Mouse (Mus musculus) brain, embryonic 14.5 days (tissue): Measurements from ENCODE around the gene Slc44a5. TPM values are rescaled to one million over a fixed set of nuclear protein-coding genes. Genes with fewer than 3 reads are reported as not detected.

Experiments
- DNase-seq: peaks from one replicate; pipeline ENCODE4 v3.0.0-alpha.2; 2011; ENCODE audit warnings: low read depth
- CTCF ChIP-seq: fragments of 200-500 bp; IDR thresholded peaks from 2 replicates; pipeline ENCODE4 v1.5.1; 2012; ENCODE audit warnings: inconsistent platforms, mild to moderate bottlenecking, moderate library complexity, borderline replicate concordance; ENCODE audit not compliant: insufficient read depth, insufficient read length; ENCODE audit errors: extremely low read depth
- POLR2A ChIP-seq: fragments of 200-500 bp; IDR thresholded peaks from 2 replicates; pipeline ENCODE4 v1.6.1; 2012; ENCODE audit warnings: mild to moderate bottlenecking, inconsistent platforms, borderline replicate concordance; ENCODE audit not compliant: poor library complexity, insufficient read depth, insufficient read length, severe bottlenecking; ENCODE audit errors: extremely low read depth
- polyA plus RNA-seq: library from polyadenylated mRNA; depleted of rRNA; stranded (reverse); fragments of >200 nt; gene quantifications from 2 replicates; pipeline ENCODE4 v1.2.3, GENCODE M21; 2012

The Slc44a5 gene
- polyA plus RNA-seq, 1 experiment = 19.6 TPM

GRCm38 (mm10) chr3:154075749-154076148 lies 102.5 kb downstream of the Slc44a5 start:
- no peak for TF ChIP-seq POLR2A
- no peak for TF ChIP-seq CTCF
- no peak for DNase-seq

- peak; percentile 76 for DNase-seq
Observed at GRCm38 (mm10) chr3:154081687-154082086, 108.5 kb downstream of the Slc44a5 start.

GRCm38 (mm10) chr3:154082241-154082640 lies 109.0 kb downstream of the Slc44a5 start:
- peak; percentile 83 for DNase-seq
- TF ChIP-seq POLR2A (no peak), CTCF (no peak)

More at GRCm38 (mm10) chr3:154081687-154082086, 108.5 kb downstream of the Slc44a5 start:
- TF ChIP-seq POLR2A (no peak), CTCF (no peak)

- TF ChIP-seq POLR2A (no peak), CTCF (no peak)
- DNase-seq = peak; percentile 45
Observed at GRCm38 (mm10) chr3:154082961-154083360, 109.7 kb downstream of the Slc44a5 start.

- DNase-seq = no peak
- TF ChIP-seq CTCF (no peak), POLR2A (no peak)
Observed at GRCm38 (mm10) chr3:154089996-154090395, 116.8 kb downstream of the Slc44a5 start.

GRCm38 (mm10) chr3:154091468-154092338 lies 118.5 kb downstream of the Slc44a5 start:
- peak; percentile 48 for DNase-seq
- TF ChIP-seq POLR2A (no peak), CTCF (no peak)

- no peak for TF ChIP-seq POLR2A
- no peak for TF ChIP-seq CTCF
- no peak for DNase-seq
Observed at GRCm38 (mm10) chr3:154092466-154092865, 119.2 kb downstream of the Slc44a5 start.

GRCm38 (mm10) chr3:154093745-154094322 lies 120.6 kb downstream of the Slc44a5 start:
- TF ChIP-seq POLR2A (no peak), CTCF (no peak)
- no peak for DNase-seq

GRCm38 (mm10) chr3:154101671-154102070 lies 128.4 kb downstream of the Slc44a5 start:
- no peak for DNase-seq
- no peak for TF ChIP-seq CTCF
- TF ChIP-seq POLR2A = no peak

- DNase-seq = no peak
- no peak for TF ChIP-seq CTCF
- TF ChIP-seq POLR2A = no peak
Observed at GRCm38 (mm10) chr3:154110528-154110927, 137.3 kb downstream of the Slc44a5 start.

- no peak for TF ChIP-seq CTCF
- TF ChIP-seq POLR2A = no peak
Observed at GRCm38 (mm10) chr3:154111221-154111620, 138.0 kb downstream of the Slc44a5 start.

More at GRCm38 (mm10) chr3:154111221-154111620, 138.0 kb downstream of the Slc44a5 start:
- DNase-seq = no peak
